Mouse (Mus musculus): ENCODE data around the gene Kxd1. TPM values are rescaled to one million over a fixed set of nuclear protein-coding genes. Genes with fewer than 3 reads are reported as not detected.
"Not testable (repeated sequence)": the region's sequence is repeated elsewhere in the genome, so short reads cannot be mapped to it uniquely, and the experiment has no call there.

Gene Kxd1
- polyA plus RNA-seq, 1 experiment, result 60.6 TPM

- peak in 1 of 2 experiments; percentile 51 for DNase-seq (ENCODE audit: extremely low spot score in 1 of 2, low spot score in 1 of 2)
These were observed 8.7 kb downstream of the Kxd1 start for GRCm38 (mm10) chr8:70519043-70519442.

GRCm38 (mm10) chr8:70517940-70518643, 9.7 kb downstream of the Kxd1 start:
- DNase-seq (ENCODE audit: extremely low spot score in 1 of 2, low spot score in 1 of 2), result no peak

GRCm38 (mm10) chr8:70513441-70513840, 14.3 kb downstream of the Kxd1 start:
- DNase-seq (ENCODE audit: extremely low spot score in 1 of 2, low spot score in 1 of 2), result peak in 1 of 2 experiments; percentile 78

DNA sequence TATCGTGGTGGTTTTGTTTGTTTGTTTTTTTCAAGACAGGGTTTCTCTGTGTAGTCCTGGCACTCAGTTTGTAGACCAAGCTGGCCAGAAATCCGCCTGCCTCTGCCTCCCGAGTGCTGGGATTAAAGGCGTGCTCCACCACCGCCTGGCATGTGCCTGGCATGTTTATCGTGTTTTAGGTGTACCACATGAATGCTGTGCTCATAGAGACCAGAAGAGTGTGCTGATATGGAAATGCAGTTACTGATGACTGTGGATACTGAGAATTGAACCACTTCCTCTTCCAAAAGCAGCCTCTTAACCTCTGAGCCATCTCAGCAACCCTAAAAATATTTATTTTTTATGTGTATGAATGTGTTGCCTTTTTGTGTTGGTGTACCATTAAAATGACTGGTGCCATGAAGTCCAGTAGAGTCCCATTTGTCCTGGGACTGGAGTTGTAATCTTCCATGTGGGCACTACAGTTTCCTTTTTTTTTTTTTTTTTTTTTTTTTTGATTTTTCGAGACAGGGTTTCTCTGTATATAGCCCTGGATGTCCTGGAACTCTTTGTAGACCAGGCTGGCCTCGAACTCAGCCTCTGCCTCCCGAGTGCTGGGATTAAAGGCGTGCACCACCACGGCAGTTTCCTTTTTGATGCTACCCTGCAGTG, 15.4 kb downstream of the Kxd1 start:
- no peak for DNase-seq (ENCODE audit: extremely low spot score in 1 of 2, low spot score in 1 of 2)

- DNase-seq (ENCODE audit: extremely low spot score in 1 of 2, low spot score in 1 of 2), result no peak
These were observed 16.0 kb downstream of the Kxd1 start for GRCm38 (mm10) chr8:70511770-70512169.

DNA sequence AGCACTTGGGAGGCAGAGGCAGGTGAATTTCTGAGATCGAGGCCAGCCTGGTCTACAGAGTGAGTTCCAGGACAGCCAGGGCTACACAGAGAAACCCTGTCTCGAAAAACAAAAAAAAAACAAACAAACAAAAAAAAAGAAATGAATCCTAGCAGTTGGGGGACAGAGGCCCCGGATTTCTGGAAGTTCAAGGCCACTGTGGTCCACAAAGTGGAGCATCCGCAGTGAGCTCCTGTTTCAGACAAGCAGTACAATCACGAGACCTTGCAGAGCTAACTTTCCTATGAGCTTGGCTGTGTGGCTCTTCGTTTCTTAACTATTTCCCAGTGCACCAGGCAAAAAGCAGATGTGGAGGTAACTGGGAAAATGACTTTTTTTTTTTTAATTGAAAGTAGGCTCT, 16.6 kb downstream of the Kxd1 start:
- not testable (repeated sequence) for DNase-seq (ENCODE audit: extremely low spot score in 1 of 2, low spot score in 1 of 2)

DNA sequence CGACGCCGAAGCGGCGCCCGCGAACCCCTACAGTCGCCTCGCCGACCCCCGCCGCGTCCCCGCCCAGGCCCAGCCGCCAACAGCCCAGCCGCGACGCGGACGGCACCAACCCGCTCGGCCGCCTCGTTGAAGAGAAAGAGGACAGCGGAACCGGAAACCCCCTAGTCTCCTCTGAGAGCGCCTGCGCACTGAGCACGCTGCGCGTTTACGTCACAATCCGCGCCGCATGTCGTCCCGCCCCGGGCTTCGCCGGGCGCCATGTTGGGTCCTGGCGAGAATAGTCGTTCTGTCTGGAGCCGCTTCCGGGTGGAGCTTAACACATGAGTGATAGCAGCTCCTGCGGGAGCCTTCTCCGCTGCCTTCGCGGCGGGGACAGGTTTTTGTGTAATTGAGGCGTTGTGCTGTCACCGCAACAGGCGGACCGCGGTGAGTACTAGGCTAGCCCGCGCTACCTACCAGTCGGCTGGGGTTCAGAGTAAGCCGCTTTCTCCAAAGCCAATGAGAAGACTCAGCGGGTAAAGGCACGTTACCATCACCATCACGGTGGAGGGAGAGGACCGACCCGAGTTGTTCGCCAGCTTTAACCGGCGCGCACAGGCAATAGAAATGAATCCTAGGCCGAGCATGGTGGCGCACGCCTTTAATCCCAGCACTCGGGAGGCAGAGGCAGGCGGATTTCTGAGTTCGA, 17.4 kb downstream of the Kxd1 start, which contains the start of gene Uba52:
Gene Uba52, minus strand, starts transcription at position 574 of the 688 bp plus-strand sequence.
- peak; percentile 96 to 99 for DNase-seq (ENCODE audit: extremely low spot score in 1 of 2, low spot score in 1 of 2)

GRCm38 (mm10) chr8:70509281-70509952, 18.3 kb downstream of the Kxd1 start:
- no peak for DNase-seq (ENCODE audit: extremely low spot score in 1 of 2, low spot score in 1 of 2)

DNA sequence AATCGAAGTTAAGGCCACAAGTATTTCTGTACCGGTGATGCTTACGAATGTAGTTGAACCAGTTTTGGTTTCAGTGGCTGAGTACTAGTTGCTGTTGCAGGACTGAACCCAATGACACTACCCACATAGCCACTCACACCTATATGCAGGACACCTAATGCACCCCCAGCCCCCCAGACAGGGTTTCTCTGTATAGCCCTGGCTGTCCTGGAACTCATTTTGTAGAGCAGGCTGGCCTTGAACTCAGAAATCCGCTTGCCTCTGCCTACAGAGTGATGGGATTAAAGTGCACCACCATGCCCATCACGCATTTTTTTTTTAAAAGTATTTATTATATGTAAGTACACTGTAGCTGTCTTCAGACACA, 20.7 kb downstream of the Kxd1 start:
- DNase-seq (ENCODE audit: extremely low spot score in 1 of 2, low spot score in 1 of 2), result no peak

GRCm38 (mm10) chr8:70506328-70507026, 21.3 kb downstream of the Kxd1 start, which contains the start of gene Rex1bd:
TSS of gene Rex1bd (minus strand) at chr8:70506752.
- DNase-seq (ENCODE audit: extremely low spot score in 1 of 2, low spot score in 1 of 2), result peak; percentile 82 to 95

- no peak for DNase-seq (ENCODE audit: extremely low spot score in 1 of 2, low spot score in 1 of 2)
These were observed 21.9 kb downstream of the Kxd1 start for GRCm38 (mm10) chr8:70505698-70506327.

- peak in 1 of 2 experiments; percentile 95 for DNase-seq (ENCODE audit: extremely low spot score in 1 of 2, low spot score in 1 of 2)
These were observed 22.9 kb downstream of the Kxd1 start for GRCm38 (mm10) chr8:70504851-70505250.

GRCm38 (mm10) chr8:70504291-70504716, 23.5 kb downstream of the Kxd1 start:
- DNase-seq (ENCODE audit: extremely low spot score in 1 of 2, low spot score in 1 of 2), result peak in 1 of 2 experiments; percentile 54

DNA sequence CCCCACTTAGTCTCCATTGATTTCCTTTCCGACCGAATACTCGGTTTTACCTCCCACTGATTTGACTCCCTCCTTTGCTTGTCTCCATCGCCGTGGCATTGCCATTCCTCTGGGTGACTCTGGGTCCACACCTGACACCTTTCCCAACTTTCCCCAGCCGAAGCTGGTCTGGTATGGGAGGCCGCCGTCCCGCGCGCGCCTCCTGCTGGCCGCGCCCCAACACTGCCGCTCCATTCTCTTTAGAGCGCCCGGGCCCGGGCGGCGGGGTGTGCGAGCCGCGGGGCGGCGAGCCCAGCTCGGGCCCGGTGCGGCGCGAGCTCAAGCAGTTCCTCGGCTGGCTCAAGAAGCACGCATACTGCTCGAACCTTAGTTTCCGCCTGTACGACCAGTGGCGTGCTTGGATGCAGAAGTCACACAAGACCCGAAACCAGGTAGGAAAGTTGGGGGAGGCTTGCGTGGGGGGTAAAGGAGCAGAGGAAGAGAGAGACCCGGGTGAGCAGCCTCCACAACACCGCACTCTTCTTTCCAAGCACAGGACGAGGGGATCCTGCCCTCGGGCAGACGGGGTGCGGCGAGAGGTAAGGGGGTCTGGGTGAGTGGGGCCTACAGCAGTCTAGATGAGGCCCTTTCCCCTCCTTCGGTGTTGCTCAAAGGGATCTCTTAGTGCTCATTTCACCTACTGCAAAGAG, 24.6 kb downstream of the Kxd1 start:
- peak in 1 of 2 experiments; percentile 63 for DNase-seq (ENCODE audit: extremely low spot score in 1 of 2, low spot score in 1 of 2)

- no peak for DNase-seq (ENCODE audit: extremely low spot score in 1 of 2, low spot score in 1 of 2)
These were observed 25.2 kb downstream of the Kxd1 start for GRCm38 (mm10) chr8:70502540-70502939.

DNA sequence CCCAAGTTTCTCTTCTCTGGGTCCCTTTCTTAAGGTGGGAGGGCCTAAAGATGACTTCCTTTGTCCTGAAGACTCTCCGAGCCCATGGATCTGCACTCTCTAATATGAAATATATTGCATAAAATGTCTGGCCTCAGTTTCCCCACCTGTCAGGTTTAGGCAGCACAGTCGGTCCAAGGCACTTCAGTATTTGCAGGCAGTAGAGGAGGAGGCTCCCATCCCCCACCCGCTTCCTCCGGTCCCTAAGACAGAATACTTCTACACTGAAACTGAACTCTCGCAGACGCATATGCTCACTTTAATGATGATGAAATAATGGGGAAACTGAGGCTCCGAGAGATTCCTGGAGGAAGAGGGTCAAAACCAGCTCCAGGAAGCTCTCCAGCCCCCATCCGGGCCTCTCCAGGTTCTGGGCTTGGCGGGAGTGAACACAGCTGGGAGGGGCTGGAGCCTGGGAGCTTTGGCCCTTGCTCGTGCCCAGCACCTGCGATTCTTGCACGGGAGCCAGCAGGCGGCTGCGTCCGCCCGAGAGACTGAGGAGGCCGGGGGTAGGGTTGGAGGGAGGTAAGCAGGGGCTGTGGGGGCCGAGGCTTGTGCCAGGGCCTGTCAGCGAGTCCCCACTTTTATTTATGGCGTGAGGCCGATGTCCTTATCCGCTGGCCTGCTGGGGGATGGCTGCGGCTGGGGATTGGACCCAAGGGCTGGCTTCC, 25.8 kb downstream of the Kxd1 start:
- no peak for DNase-seq (ENCODE audit: extremely low spot score in 1 of 2, low spot score in 1 of 2)

GRCm38 (mm10) chr8:70500386-70501301, 27.1 kb downstream of the Kxd1 start:
- DNase-seq (ENCODE audit: extremely low spot score in 1 of 2, low spot score in 1 of 2), result no peak

DNA sequence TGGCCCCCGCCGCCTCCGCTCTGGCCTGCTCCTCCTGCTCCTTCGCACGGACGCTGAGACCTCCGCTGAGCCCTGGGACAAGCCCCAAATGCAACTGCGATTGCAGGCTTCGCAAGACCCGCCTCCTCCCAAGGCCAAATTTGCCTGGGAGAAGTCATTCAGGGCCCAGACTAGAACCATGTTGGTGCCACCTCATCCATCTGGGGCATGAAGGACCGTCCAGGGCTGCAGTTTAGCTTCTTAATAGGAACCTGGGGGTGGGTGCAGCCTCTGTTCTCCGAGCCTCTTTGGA, 32.0 kb downstream of the Kxd1 start:
- DNase-seq (ENCODE audit: extremely low spot score in 1 of 2, low spot score in 1 of 2), result no peak

Measured in frontal cortex, adult 2 months (tissue).